In the genomic region with DNA sequence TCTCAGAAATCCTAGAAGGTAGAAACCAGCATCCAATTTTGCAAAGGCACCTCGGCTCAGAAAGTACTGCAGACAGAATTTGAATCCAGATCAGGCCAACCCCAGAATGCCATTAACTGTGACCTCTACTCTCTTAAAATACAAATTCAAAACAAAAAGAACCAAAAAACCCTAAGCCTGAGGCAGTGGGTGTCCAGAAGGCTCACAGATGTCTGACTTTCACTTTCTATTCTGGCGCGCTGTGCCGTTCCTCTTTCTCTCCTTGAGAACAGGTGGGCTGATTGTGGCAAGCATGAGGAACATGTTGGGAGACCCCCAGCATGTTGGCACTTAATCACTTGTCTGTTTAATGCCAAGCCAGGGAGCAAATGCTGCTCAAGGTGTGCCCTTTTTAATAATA, we compare ENCODE assay signal across 18 mouse cellular contexts.
DNase-seq lines count a peak whose midpoint lies in the region; ATAC-seq and TF ChIP-seq lines count a peak whose summit lies in the region.
"Had no signal": no experiment of that assay in that cellular context is flagged by ENCODE, and none has a peak within 500 bp of the region (broad histone marks: within the 10 kb centered on the region; RNA-seq: fewer than 3 reads in every experiment).

No protein-coding gene starts in this region.

- no peaks in the 10 kb centered on the region for H3K4me1 ChIP-seq in thymus, adult 2 months (replicated peaks; ENCODE audit: control insufficient read depth, insufficient read depth, low read length)
- H3K4me1 ChIP-seq: forebrain, embryonic 13.5 days; heart, embryonic 13.5 days; lung, embryonic 15.5 days had no signal

- 0 out of 2 replicates have a peak overlapping the region, but pooled peaks have one; percentile 12 for H3K4me3 ChIP-seq in thymus, adult 2 months (ENCODE audit: control insufficient read depth, insufficient read depth, low read length)
- peak overlapping the region; percentile 16; the same call in 1 of the 2 replicates for H3K4me3 ChIP-seq in macrophage (ENCODE audit: inconsistent target)
- H3K4me3 ChIP-seq: forebrain, embryonic 13.5 days; heart, embryonic 13.5 days; lung, embryonic 15.5 days had no signal

- no peaks in the 10 kb centered on the region for H3K36me3 ChIP-seq in thymus, adult 2 months (ENCODE audit: control insufficient read depth, insufficient read depth, low read length)
- H3K36me3 ChIP-seq in macrophage (ENCODE audit: inconsistent target) = no peaks in the 10 kb centered on the region
- H3K36me3 ChIP-seq: heart, embryonic 13.5 days; lung, embryonic 15.5 days had no signal

- TF ChIP-seq CTCF in thymus, adult 2 months (IDR thresholded peaks at IDR 0.05; ENCODE audit: borderline replicate concordance, control insufficient read depth, extremely low read depth, insufficient read depth, low read length, poor library complexity) = no peak

- 27% methylated on average over 4 of the region's 4 CpGs for WGBS in thymus, adult 2 months
- WGBS in macrophage (ENCODE audit: missing documents) = 23% methylated on average over 4 of the region's 4 CpGs

- peak; percentile 84 for ATAC-seq in activated CD4-positive, CD25-positive, alpha-beta regulatory T cell, adult 4 months
- ATAC-seq: forebrain, embryonic 13.5 days; hindbrain, postnatal 0 days had no signal

- TF ChIP-seq POLR2A in thymus, adult 2 months (IDR thresholded peaks at IDR 0.05; ENCODE audit: control insufficient read depth, extremely low read depth, insufficient read depth, low read length, poor library complexity) = no peak

- DNase-seq in thymus, adult 2 months = no peak
- DNase-seq in thymus, postnatal 4 days = no peak
- no peak for DNase-seq in frontal cortex, postnatal 10 days (ENCODE audit: low spot score in 2 of 2)
- DNase-seq in kidney, postnatal 10 days = no peak
- DNase-seq in retina, embryonic 14.5 days (ENCODE audit: low spot score) = no peak
- DNase-seq: adrenal gland, postnatal 25 days; cerebellum, postnatal 14 days; gastrocnemius, postnatal 36 days; heart, postnatal 36 days; kidney, adult 8-10 months; layer of hippocampus, postnatal 36 days; thymus, postnatal 25 days had no signal

- H3K79me2 ChIP-seq in macrophage (ENCODE audit: inconsistent target) = no peaks in the 10 kb centered on the region

- no peaks in the 10 kb centered on the region for H3K27me3 ChIP-seq in thymus, adult 2 months (ENCODE audit: control insufficient read depth, insufficient read depth, low read length)
- H3K27me3 ChIP-seq: forebrain, embryonic 13.5 days; heart, embryonic 13.5 days; lung, embryonic 15.5 days had no signal

- no peak overlapping the region for H3K27ac ChIP-seq in thymus, adult 2 months (ENCODE audit: control insufficient read depth, insufficient read depth, low read length)
- no peak overlapping the region for H3K27ac ChIP-seq in macrophage
- H3K27ac ChIP-seq: forebrain, embryonic 13.5 days; heart, embryonic 13.5 days; hindbrain, postnatal 0 days; lung, embryonic 15.5 days had no signal
